Mouse (Mus musculus): ENCODE measurements at regions not wholly inside any gene's neighbourhood (a gene's known extent, or its start where the extent isn't known, plus 50 kb on each side); places are given as distances from the start of the nearest gene placed in this dataset.
A peak's percentile ranks its signal among the peaks of the same experiment; 100 is the strongest.

DNA sequence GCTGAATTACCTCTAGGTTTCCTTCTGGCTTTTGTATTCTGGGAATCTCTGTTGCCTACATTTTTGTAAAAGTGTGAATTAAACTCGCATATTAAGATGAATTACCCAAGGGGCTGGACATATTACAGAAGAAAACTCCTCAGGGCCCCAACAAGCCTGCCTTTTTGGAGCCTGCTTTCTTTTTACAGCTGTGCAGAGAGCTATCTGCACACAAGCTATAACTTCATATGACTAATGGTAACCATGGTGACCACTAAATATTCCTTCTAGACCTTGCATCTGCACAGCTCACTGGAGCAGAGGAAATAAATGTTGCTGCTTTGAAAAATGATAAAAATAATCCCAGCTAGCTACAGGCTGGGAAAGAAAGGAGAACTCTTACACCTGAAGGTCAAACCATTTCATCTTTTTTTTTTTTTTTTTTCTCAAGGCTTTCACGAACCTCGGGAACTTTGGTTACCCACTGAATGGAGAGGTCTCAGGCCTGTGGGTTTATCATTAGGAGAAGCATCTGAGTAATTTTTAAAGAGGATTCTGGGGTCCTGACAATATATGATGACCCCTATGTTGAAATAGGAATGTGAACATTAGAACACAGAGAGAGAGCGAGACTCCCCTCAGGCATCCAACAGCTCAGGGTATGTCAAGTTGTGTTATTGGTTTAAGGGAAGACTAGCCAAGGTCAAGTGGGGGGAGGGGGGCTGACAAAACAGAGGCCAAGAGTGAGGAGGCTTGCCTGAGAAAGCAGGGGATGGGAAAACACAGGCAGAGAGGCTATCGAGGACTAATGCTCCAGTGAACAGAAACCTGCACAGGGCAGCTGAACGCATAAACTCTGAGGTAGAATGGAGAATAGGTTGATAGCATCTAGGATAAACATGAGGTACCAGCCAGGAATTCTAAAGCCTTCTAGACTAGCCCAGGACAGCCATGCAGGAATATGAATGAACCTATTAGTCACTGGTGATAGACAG, 188.4 kb downstream of the Phlda1 start:
- DNase-seq = peak in 1 of 2 experiments; percentile 41

DNA sequence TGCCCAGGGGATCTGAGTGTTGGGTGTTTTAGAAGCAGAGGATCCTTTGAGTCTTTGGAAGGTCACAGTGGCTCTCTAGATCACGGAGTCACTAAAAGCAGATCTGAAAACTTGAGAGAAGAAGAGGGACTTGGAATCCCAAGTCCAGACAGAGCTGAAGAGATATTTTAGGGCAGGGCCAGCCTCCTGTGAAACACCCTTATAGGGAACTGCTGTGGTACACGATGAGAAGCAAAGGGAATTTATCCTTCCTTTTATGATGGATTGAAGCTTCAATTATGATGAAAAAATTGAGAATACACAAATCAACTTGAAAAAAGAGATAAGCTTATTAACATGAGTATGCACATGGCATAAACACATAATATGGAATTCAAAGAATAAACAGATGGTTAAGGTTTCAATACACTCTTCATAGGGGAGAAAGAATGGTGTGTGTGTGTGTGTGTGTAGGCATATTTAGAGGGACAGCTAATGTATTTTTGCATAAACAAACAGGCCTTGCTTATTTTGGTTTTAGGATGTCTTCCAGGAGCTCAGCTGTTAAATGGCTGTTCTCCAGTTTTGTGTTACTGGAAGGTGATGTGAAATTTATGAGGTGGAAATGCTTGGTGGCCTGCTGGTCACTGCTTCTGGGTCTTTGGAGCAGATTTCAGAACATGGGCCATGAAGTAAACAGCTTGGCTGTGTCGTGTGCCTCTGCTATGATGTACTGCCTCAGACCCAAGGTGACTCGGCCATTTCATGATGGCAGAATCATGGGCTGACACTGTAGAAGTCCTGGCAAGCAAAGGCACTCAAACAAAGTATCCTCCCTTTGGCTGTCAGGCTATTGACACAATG, 190.1 kb downstream of the Phlda1 start:
- no peak for DNase-seq

GRCm38 (mm10) chr10:111696987-111697386, 190.9 kb downstream of the Phlda1 start:
- DNase-seq = no peak

GRCm38 (mm10) chr10:111699557-111700508, 193.7 kb downstream of the Phlda1 start:
- no peak for DNase-seq

GRCm38 (mm10) chr10:111700570-111700969, 194.5 kb downstream of the Phlda1 start:
- DNase-seq = no peak

DNA sequence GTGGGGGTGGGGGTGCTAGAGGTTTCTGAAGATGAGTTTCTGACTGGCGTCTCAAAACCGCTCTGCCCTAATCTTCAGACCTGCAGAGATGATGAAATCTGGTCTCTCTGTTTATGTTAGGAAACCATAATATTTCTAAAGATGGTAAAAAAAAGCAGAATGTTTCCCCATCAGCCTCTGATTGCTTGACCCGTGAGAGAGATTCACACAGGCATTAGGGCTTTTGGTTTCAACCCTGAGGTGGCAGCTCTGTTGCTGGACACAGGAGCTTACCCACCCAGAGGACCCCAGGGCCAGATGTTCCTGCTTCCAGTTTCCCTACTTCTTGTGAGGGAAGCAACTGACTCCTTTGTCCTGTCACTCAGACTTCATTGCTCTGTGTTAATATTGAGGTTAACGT, 195.1 kb downstream of the Phlda1 start:
- no peak for DNase-seq

DNA sequence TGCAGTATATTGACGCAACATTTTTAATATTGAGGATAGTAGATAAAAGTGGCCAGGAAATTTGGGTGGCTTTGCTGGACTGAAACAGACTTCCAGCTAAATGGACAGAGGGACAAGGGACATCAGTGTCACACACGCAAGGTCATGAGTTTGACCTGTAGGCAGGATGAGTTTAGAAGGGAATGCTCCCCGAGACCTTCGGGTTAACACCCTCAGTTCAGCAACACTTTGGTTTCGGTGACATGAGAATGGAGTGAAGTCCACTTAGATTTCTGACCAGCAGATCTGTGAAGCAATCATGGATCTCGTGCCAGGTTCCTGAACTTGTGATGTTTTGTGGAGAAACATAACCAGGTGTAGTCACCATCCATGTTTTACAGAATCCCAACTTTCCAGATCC, 196.3 kb downstream of the Phlda1 start:
- no peak for DNase-seq

DNA sequence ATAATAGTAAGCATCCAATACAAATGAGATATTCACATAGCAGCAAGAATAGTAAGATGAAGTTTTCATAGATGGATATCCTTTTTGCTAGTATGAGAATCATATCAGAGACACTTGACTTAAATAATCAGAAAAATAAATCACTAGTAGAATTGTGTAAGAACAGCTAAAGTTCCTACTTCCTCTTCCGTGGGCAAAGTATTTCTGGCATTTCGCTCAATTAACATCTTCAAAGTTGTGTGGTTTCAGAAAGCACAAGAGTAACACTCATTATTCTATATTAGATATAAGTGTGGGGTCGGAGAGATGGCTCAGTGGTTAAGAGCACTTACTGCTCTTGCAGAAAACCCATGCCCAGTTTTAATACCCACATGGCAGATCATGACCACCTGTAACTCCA, 197.4 kb downstream of the Phlda1 start:
- no peak for DNase-seq

GRCm38 (mm10) chr10:111711519-111712113, 205.5 kb downstream of the Phlda1 start:
- DNase-seq = no peak

GRCm38 (mm10) chr10:111712991-111713390, 206.9 kb downstream of the Phlda1 start:
- DNase-seq = no peak

DNA sequence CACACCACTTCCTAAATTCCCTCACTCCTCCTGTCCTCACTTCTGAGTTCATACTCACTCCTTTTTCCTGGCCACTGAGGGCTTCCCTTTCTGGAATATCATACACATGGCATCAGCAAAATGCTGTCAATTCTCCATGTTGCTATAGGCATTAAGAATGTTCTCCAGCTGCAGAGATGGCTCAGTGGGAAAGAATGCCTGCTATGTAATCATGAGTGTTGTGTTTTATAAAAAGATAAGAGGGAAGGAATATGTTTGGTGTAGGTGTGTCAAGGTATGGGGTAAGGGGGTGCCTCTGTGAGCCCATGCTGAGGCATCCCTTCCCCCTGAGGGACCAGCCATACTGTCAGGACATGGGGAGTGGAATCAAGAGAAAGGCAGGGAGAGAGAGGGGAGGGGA, 207.6 kb downstream of the Phlda1 start:
- DNase-seq = no peak

- no peak for DNase-seq
Measured at GRCm38 (mm10) chr10:111715172-111715571, 209.1 kb downstream of the Phlda1 start.

GRCm38 (mm10) chr10:111719632-111720031, 213.5 kb downstream of the Phlda1 start:
- DNase-seq = peak; percentile 49 to 66

- DNase-seq = peak in 1 of 2 experiments; percentile 22
Measured at GRCm38 (mm10) chr10:111721068-111721467, 215.0 kb downstream of the Phlda1 start.

DNA sequence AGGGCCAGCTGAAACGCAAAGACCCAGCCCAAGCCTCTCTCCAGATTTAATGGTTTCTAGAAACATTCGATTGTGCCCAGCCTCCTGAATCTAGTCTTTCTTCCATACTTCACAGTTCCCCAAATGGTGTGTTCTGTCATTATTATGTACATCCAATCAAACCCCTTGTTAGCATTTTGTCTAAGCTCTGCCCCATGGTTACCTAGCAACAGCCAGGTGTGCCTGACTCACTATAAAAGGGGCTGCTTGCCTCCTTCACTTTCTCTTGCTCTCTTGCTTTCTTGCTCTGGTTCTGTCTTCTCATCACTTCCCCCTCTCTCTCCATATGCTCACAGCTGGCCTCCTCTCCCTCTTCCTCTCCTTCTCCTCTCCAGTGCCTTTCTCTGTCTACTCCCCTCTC, 217.8 kb downstream of the Phlda1 start:
- no peak for DNase-seq

GRCm38 (mm10) chr10:111724574-111725414, 218.7 kb downstream of the Phlda1 start:
- peak; percentile 17 to 26 for DNase-seq

DNA sequence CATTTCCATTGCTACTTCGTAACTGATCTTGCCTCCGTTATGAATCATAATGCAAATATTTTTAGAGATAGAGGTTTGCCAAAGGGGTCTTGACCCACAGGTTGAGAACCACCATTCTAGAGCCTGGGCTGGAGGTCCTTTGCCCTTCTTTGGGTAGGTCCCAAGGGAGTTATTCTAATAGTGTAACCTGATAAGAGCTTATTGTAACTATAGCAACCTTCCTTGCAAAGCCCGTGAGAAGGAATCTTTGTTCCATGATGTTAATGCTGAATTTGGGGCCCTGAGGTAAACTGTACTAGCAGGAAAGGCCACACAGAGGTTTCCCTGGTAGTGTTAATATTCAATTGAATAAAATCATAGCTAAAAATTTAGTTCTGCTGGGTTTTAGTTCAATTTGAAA, 229.9 kb downstream of the Phlda1 start:
- no peak for DNase-seq

DNA sequence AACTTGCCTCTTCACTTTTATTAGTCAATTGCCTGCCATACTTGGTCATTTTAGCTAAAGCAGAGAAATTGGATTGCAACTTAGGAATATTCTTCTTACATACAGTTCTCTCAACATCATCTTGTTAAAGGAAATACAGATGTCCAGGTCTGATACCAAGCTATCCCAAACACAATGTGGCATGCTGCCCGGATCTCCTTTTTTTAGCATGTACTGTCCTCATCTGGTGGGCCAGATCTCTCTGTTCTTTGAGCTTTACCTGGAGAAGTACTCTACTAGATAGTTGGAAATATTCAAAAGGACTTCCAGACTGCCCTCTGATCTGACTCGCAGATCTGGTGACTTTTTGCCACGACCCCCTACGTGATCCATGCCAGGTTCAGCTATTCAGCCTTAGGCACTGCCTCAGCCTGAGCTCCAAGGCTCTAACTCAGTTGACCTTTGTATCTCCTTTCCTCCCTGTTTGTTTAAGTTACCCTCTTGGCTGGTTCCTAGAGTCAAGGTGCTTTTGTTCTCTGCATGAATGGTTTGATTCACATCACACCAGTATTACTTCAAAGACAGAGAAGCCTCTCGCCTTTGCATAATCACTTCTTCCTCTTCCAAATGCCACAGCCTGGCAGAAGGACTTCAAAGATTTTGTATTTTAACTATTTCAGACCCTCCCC, 232.9 kb upstream of the Krr1 start:
- DNase-seq = peak in 1 of 2 experiments; percentile 25

- no peak for DNase-seq
Measured at GRCm38 (mm10) chr10:111740586-111741265, 231.7 kb upstream of the Krr1 start.
